ENCODE assay signal across 24 mouse cellular contexts in the genomic region with DNA sequence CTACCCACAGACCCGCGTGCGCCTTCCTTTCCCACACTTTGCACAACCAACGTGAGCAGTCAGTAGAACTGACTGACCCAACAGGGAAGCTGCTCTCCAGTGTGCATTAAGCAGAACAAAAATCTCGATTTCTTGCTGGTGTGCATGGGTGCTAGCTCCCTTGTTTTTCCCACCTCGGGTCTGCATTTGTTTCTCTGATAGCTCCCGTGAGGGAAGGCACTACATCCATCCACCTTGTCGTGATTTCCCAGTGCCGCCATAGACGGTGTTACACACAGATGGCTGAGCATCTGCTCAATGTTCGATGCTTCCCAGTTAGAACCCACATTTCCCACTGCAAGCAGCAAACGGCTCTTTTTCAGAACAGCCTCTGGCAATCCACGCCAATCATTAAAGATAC. TPM values are rescaled to one million over a fixed set of nuclear protein-coding genes. Genes with fewer than 3 reads are reported as not detected.
DNase-seq lines count a peak whose midpoint lies in the region; ATAC-seq and TF ChIP-seq lines count a peak whose summit lies in the region.
"Had no signal": no experiment of that assay in that cellular context is flagged by ENCODE, and none has a peak within 500 bp of the region (broad histone marks: within the 10 kb centered on the region; RNA-seq: fewer than 3 reads in every experiment).

No protein-coding gene starts in this region.

- no peak overlapping the region for H3K9ac ChIP-seq in intestine, postnatal 0 days (ENCODE audit: low read depth, low read length)
- H3K9ac ChIP-seq: embryonic facial prominence, embryonic 15.5 days; forebrain, embryonic 12.5 days; hindbrain, embryonic 12.5 days; limb, embryonic 13.5 days; midbrain, embryonic 12.5 days; neural tube, embryonic 12.5 days had no signal

- H3K27me3 ChIP-seq in intestine, postnatal 0 days (replicated peaks; ENCODE audit: control insufficient read depth, insufficient read depth, low read length): no peaks in the 10 kb centered on the region
- H3K27me3 ChIP-seq: CH12.LX; embryonic facial prominence, embryonic 15.5 days; forebrain, embryonic 12.5 days; hindbrain, embryonic 12.5 days; limb, embryonic 13.5 days; midbrain, embryonic 12.5 days; neural tube, embryonic 12.5 days had no signal

- no peak overlapping the region for H3K4me2 ChIP-seq in intestine, postnatal 0 days (replicated peaks; ENCODE audit: low read depth)
- H3K4me2 ChIP-seq: embryonic facial prominence, embryonic 15.5 days; forebrain, embryonic 12.5 days; heart, embryonic 11.5 days; hindbrain, embryonic 12.5 days; limb, embryonic 13.5 days; midbrain, embryonic 12.5 days; neural tube, embryonic 12.5 days had no signal

- H3K27ac ChIP-seq in intestine, postnatal 0 days (ENCODE audit: low read depth, low read length): no peak overlapping the region
- H3K27ac ChIP-seq: embryonic facial prominence, embryonic 15.5 days; forebrain, embryonic 12.5 days; hindbrain, embryonic 12.5 days; limb, embryonic 13.5 days; midbrain, embryonic 12.5 days; neural tube, embryonic 12.5 days had no signal

- H3K4me3 ChIP-seq in intestine, postnatal 0 days (ENCODE audit: low read depth, low read length): no peak overlapping the region
- H3K4me3 ChIP-seq: embryonic facial prominence, embryonic 15.5 days; forebrain, embryonic 12.5 days; hindbrain, embryonic 12.5 days; left cerebral cortex, adult 2 months; limb, embryonic 13.5 days; midbrain, embryonic 12.5 days; neural tube, embryonic 12.5 days had no signal

- TF ChIP-seq CTCF in brain, embryonic 14.5 days (IDR thresholded peaks at IDR 0.05; ENCODE audit: borderline replicate concordance, extremely low read depth, insufficient read depth, insufficient read length): no peak
- TF ChIP-seq CTCF in intestine, postnatal 0 days (IDR thresholded peaks at IDR 0.05; ENCODE audit: low read depth): no peak

- 90% methylated on average over 13 of the region's 13 CpGs for WGBS in intestine, postnatal 0 days

- DNase-seq in cerebellum, adult 9-11 months: peak; percentile 35
- DNase-seq in cerebellum, adult 11 months: no peak
- DNase-seq in left cerebral cortex, postnatal 25 days (ENCODE audit: low spot score in 2 of 2): peak; percentile 64 to 82
- DNase-seq in left cerebral cortex, adult 11 months (ENCODE audit: low spot score): no peak
- peak; percentile 64 for DNase-seq in brain, embryonic 14.5 days (ENCODE audit: low read depth)
- peak; percentile 38 for DNase-seq in layer of hippocampus, adult 9-11 months
- DNase-seq: adrenal gland, postnatal 25 days; cerebellum, postnatal 36 days; heart, postnatal 14 days; kidney, adult 9 months; kidney, postnatal 25 days; lung, postnatal 10 days; thymus, adult 2 months had no signal

- H3K36me3 ChIP-seq in intestine, postnatal 0 days (ENCODE audit: control insufficient read depth, insufficient read depth): no peaks in the 10 kb centered on the region
- H3K36me3 ChIP-seq: embryonic facial prominence, embryonic 15.5 days; forebrain, embryonic 12.5 days; hindbrain, embryonic 12.5 days; limb, embryonic 13.5 days; midbrain, embryonic 12.5 days; neural tube, embryonic 12.5 days had no signal

- no peak for ATAC-seq in intestine, postnatal 0 days
- ATAC-seq: inflammation-experienced regulatory T-cells, adult 6 months had no signal

- H3K9me3 ChIP-seq in intestine, postnatal 0 days (ENCODE audit: control insufficient read depth): no peaks in the 10 kb centered on the region
- H3K9me3 ChIP-seq: embryonic facial prominence, embryonic 15.5 days; forebrain, embryonic 12.5 days; hindbrain, embryonic 12.5 days; limb, embryonic 13.5 days; midbrain, embryonic 12.5 days; neural tube, embryonic 12.5 days had no signal

- intact Hi-C loops in left cerebral cortex, postnatal 25 days (cut with DNase I): no loop called here

- no peaks in the 10 kb centered on the region for H3K4me1 ChIP-seq in intestine, postnatal 0 days (replicated peaks; ENCODE audit: control insufficient read depth, insufficient read depth, low read length)
- H3K4me1 ChIP-seq: forebrain, embryonic 12.5 days; hindbrain, embryonic 12.5 days; midbrain, embryonic 12.5 days; neural tube, embryonic 12.5 days had no signal

- TF ChIP-seq POLR2A in brain, embryonic 14.5 days (IDR thresholded peaks at IDR 0.05; ENCODE audit: borderline replicate concordance, extremely low read depth, insufficient read depth, insufficient read length, poor library complexity, severe bottlenecking): no peak

RNA-seq across cellular contexts. Expression of gene Tbc1d8, which starts 16.5 kb away (rescaled TPM):
- total RNA-seq in left cerebral cortex, postnatal 25 days (2021): 10 to 100 TPM; 14.2 to 23.3 TPM
- polyA plus RNA-seq in brain, embryonic 14.5 days (2012; rRNA removed): 12.6 and 12.8 TPM in 2 replicates
- polyA plus RNA-seq in intestine, postnatal 0 days (2015; fragmentation: Nextera tagmentation; extraction: Ambion mirVana): 4.2 and 4.7 TPM in 2 replicates

Comparison
In these comparisons a context has a peak if more than half of its experiments do, and no peak if none do; other contexts are left out.
1. DNase-seq: peak in cerebellum, adult 9-11 months (single experiment), left cerebral cortex, postnatal 25 days (2 of 2), brain, embryonic 14.5 days (single experiment) and layer of hippocampus, adult 9-11 months (single experiment); none in cerebellum, adult 11 months (single experiment) and left cerebral cortex, adult 11 months (single experiment).